ENCODE assay signal across 25 mouse cellular contexts in the genomic region with DNA sequence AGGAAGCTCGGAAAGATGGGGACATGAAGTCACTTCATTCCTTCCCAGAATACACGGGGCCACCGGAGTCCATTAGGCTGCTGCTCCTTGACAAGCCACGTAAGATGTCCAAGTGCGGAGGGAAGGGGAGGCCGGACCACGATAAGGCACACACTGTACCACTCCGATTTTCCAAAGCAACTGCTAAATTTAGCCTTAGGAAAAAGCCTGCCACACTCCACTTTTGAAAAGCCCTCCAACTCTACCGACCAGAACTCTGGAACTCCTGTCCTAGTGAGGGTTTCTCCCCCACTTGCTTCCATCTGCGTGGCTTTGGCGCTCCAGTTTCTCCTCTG. TPM values are rescaled to one million over a fixed set of nuclear protein-coding genes. Genes with fewer than 3 reads are reported as not detected.
DNase-seq lines count a peak whose midpoint lies in the region; ATAC-seq and TF ChIP-seq lines count a peak whose summit lies in the region.
"Had no signal": no experiment of that assay in that cellular context is flagged by ENCODE, and none has a peak within 500 bp of the region (broad histone marks: within the 10 kb centered on the region; RNA-seq: fewer than 3 reads in every experiment).

No protein-coding gene starts in this region.

- no peak for ATAC-seq in heart, embryonic 13.5 days (ENCODE audit: extremely low read depth, insufficient number of reproducible peaks, low FRiP score, low TSS enrichment)
- ATAC-seq in midbrain, embryonic 15.5 days (replicated peaks), result no peak
- no peak for ATAC-seq in midbrain, postnatal 0 days (ENCODE audit: low FRiP score)
- ATAC-seq in stomach, embryonic 16.5 days (ENCODE audit: insufficient read depth, low FRiP score), result no peak
- ATAC-seq: hindbrain, postnatal 0 days; intestine, postnatal 0 days; liver, embryonic 12.5 days; midbrain, embryonic 16.5 days had no signal

- H3K36me3 ChIP-seq in heart, embryonic 13.5 days, result peaks cover 4% of the 10 kb centered on the region; the same call in 1 of the 2 replicates
- peaks cover 6% of the 10 kb centered on the region; the same call in 1 of the 2 replicates for H3K36me3 ChIP-seq in midbrain, embryonic 15.5 days (replicated peaks)
- no peaks in the 10 kb centered on the region for H3K36me3 ChIP-seq in midbrain, postnatal 0 days (ENCODE audit: insufficient read depth, low read length)
- no peaks in the 10 kb centered on the region for H3K36me3 ChIP-seq in stomach, embryonic 16.5 days (ENCODE audit: control insufficient read depth, insufficient read depth, low read length)
- H3K36me3 ChIP-seq: kidney, embryonic 15.5 days; limb, embryonic 12.5 days; liver, embryonic 12.5 days; lung, embryonic 15.5 days had no signal

- peak overlapping the region; percentile 82 for H3K9ac ChIP-seq in heart, embryonic 13.5 days
- H3K9ac ChIP-seq in midbrain, embryonic 15.5 days, result no peak overlapping the region
- H3K9ac ChIP-seq in midbrain, postnatal 0 days (replicated peaks; ENCODE audit: low read length, poor library complexity, severe bottlenecking), result no peak overlapping the region
- no peak overlapping the region for H3K9ac ChIP-seq in stomach, embryonic 16.5 days (ENCODE audit: low read length)
- H3K9ac ChIP-seq: embryonic facial prominence, embryonic 12.5 days; kidney, embryonic 15.5 days; limb, embryonic 12.5 days; liver, embryonic 12.5 days; lung, embryonic 15.5 days had no signal

- H3K27ac ChIP-seq in heart, embryonic 13.5 days (replicated peaks), result peak overlapping the region; percentile 99
- H3K27ac ChIP-seq in midbrain, embryonic 15.5 days, result 0 out of 2 replicates have a peak overlapping the region, but pooled peaks have one; percentile 40
- H3K27ac ChIP-seq in midbrain, postnatal 0 days (ENCODE audit: low read depth, low read length), result no peak overlapping the region
- H3K27ac ChIP-seq in stomach, embryonic 16.5 days (ENCODE audit: low read length), result 0 out of 2 replicates have a peak overlapping the region, but pooled peaks have one; percentile 15
- H3K27ac ChIP-seq: embryonic facial prominence, embryonic 12.5 days; hindbrain, embryonic 10.5 days; hindbrain, postnatal 0 days; kidney, embryonic 15.5 days; limb, embryonic 12.5 days; liver, embryonic 12.5 days; lung, embryonic 15.5 days had no signal

- H3K4me2 ChIP-seq in heart, embryonic 13.5 days, result peak overlapping the region; percentile 70
- H3K4me2 ChIP-seq in midbrain, embryonic 15.5 days, result no peak overlapping the region
- H3K4me2 ChIP-seq in midbrain, postnatal 0 days (ENCODE audit: low read depth, low read length, poor library complexity, severe bottlenecking), result no peak overlapping the region
- H3K4me2 ChIP-seq in stomach, embryonic 16.5 days (ENCODE audit: low read depth, low read length), result no peak overlapping the region
- H3K4me2 ChIP-seq: embryonic facial prominence, embryonic 12.5 days; kidney, embryonic 15.5 days; limb, embryonic 12.5 days; liver, embryonic 12.5 days had no signal

- 30% methylated on average over 11 of the region's 11 CpGs for WGBS in heart, embryonic 13.5 days
- 88% methylated on average over 11 of the region's 11 CpGs for WGBS in midbrain, embryonic 15.5 days
- 84% methylated on average over 11 of the region's 11 CpGs for WGBS in midbrain, postnatal 0 days
- WGBS in stomach, embryonic 16.5 days, result 76% methylated on average over 11 of the region's 11 CpGs

- peaks cover 81% of the 10 kb centered on the region for H3K4me1 ChIP-seq in heart, embryonic 13.5 days
- H3K4me1 ChIP-seq in midbrain, embryonic 15.5 days, result peaks cover 52% of the 10 kb centered on the region
- no peaks in the 10 kb centered on the region for H3K4me1 ChIP-seq in midbrain, postnatal 0 days (ENCODE audit: insufficient read depth, low read length)
- no peaks in the 10 kb centered on the region; the same call in 1 of the 2 replicates for H3K4me1 ChIP-seq in stomach, embryonic 16.5 days (ENCODE audit: control insufficient read depth, insufficient read depth, low read length)
- H3K4me1 ChIP-seq: embryonic facial prominence, embryonic 12.5 days; limb, embryonic 12.5 days; liver, embryonic 12.5 days had no signal

- H3K9me3 ChIP-seq in heart, embryonic 13.5 days, result peaks cover 9% of the 10 kb centered on the region
- H3K9me3 ChIP-seq in midbrain, embryonic 15.5 days, result no peaks in the 10 kb centered on the region
- no peaks in the 10 kb centered on the region for H3K9me3 ChIP-seq in midbrain, postnatal 0 days (ENCODE audit: low read length)
- H3K9me3 ChIP-seq in stomach, embryonic 16.5 days (replicated peaks; ENCODE audit: control insufficient read depth, low read length), result peaks cover 5% of the 10 kb centered on the region
- H3K9me3 ChIP-seq: embryonic facial prominence, embryonic 12.5 days; lung, embryonic 15.5 days had no signal

- no peak for TF ChIP-seq CTCF in midbrain, postnatal 0 days (IDR thresholded peaks at IDR 0.05)

- peak overlapping the region; percentile 38 for H3K4me3 ChIP-seq in heart, embryonic 13.5 days
- H3K4me3 ChIP-seq in midbrain, embryonic 15.5 days, result no peak overlapping the region
- no peak overlapping the region for H3K4me3 ChIP-seq in midbrain, postnatal 0 days (ENCODE audit: low read depth, low read length)
- no peak overlapping the region for H3K4me3 ChIP-seq in stomach, embryonic 16.5 days (replicated peaks; ENCODE audit: low read length)
- H3K4me3 ChIP-seq: embryonic facial prominence, embryonic 12.5 days; erythroblast, embryonic 14.5 days; hindbrain, embryonic 10.5 days; kidney, embryonic 15.5 days; limb, embryonic 12.5 days; liver, embryonic 12.5 days; lung, embryonic 15.5 days had no signal

- DNase-seq in gastrocnemius, adult 18-20 months (ENCODE audit: low spot score), result peak; percentile 56
- no peak for DNase-seq in gastrocnemius, postnatal 10 days
- DNase-seq in heart, adult 11 months, result no peak
- no peak for DNase-seq in midbrain, postnatal 0 days (ENCODE audit: low spot score)
- DNase-seq: adrenal gland, postnatal 25 days; gastrocnemius, postnatal 14 days; kidney, postnatal 4 days; right cerebral cortex, adult 18-20 months had no signal

- H3K27me3 ChIP-seq in heart, embryonic 13.5 days (replicated peaks), result no peaks in the 10 kb centered on the region
- no peaks in the 10 kb centered on the region for H3K27me3 ChIP-seq in midbrain, embryonic 15.5 days (replicated peaks)
- no peaks in the 10 kb centered on the region for H3K27me3 ChIP-seq in midbrain, postnatal 0 days (ENCODE audit: insufficient read depth, low read length)
- no peaks in the 10 kb centered on the region for H3K27me3 ChIP-seq in stomach, embryonic 16.5 days (ENCODE audit: control insufficient read depth, insufficient read depth, low read length)
- H3K27me3 ChIP-seq: embryonic facial prominence, embryonic 12.5 days; kidney, embryonic 15.5 days; limb, embryonic 12.5 days; lung, embryonic 15.5 days had no signal

RNA-seq across cellular contexts. Expression of gene Gm13090, which starts 7.7 kb away (rescaled TPM):
- not detected for total RNA-seq in gastrocnemius, adult 18-20 months (2021)
- total RNA-seq in gastrocnemius, postnatal 10 days (2021), result not detected
- polyA plus RNA-seq in heart, embryonic 13.5 days (2015; fragmentation: Nextera tagmentation; extraction: Ambion mirVana), result not detected in 2 replicates
- 0.24 and 0.48 TPM in 2 replicates for polyA plus RNA-seq in midbrain, embryonic 15.5 days (2015; fragmentation: Nextera tagmentation; extraction: Ambion mirVana)
- total RNA-seq in midbrain, postnatal 0 days (2014; rRNA removed), result not detected in 2 replicates
- not detected in 2 replicates for polyA plus RNA-seq in midbrain, postnatal 0 days (2015; fragmentation: Nextera tagmentation; extraction: Ambion mirVana)
- not detected in 2 replicates for polyA plus RNA-seq in stomach, embryonic 16.5 days (2015; fragmentation: Nextera tagmentation; extraction: Ambion mirVana)
- total RNA-seq: adrenal gland, postnatal 25 days; CH12.LX; gastrocnemius, postnatal 14 days; hindbrain, postnatal 0 days; layer of hippocampus, postnatal 14 days; left cerebral cortex, postnatal 10 days; MEL had no signal
- polyA plus RNA-seq: embryonic facial prominence, embryonic 12.5 days; erythroblast, embryonic 14.5 days; hindbrain, embryonic 10.5 days; hindbrain, postnatal 0 days; intestine, postnatal 0 days; kidney, embryonic 15.5 days; limb, embryonic 12.5 days; liver, embryonic 12.5 days; lung, embryonic 15.5 days; midbrain, embryonic 16.5 days had no signal

RNA-seq across cellular contexts. Expression of gene Vamp3, which starts 39.3 kb away (rescaled TPM):
- 10 to 100 TPM; 48.0 to 49.0 TPM for total RNA-seq in gastrocnemius, adult 18-20 months (2021)
- 10 to 100 TPM; 62.2 to 65.4 TPM for total RNA-seq in gastrocnemius, postnatal 10 days (2021)
- 97.0 and 105 TPM in 2 replicates for polyA plus RNA-seq in heart, embryonic 13.5 days (2015; fragmentation: Nextera tagmentation; extraction: Ambion mirVana)
- polyA plus RNA-seq in midbrain, embryonic 15.5 days (2015; fragmentation: Nextera tagmentation; extraction: Ambion mirVana), result 48.5 and 52.4 TPM in 2 replicates
- 34.6 and 43.6 TPM in 2 replicates for total RNA-seq in midbrain, postnatal 0 days (2014; rRNA removed)
- polyA plus RNA-seq in midbrain, postnatal 0 days (2015; fragmentation: Nextera tagmentation; extraction: Ambion mirVana), result 42.1 and 43.5 TPM in 2 replicates
- polyA plus RNA-seq in stomach, embryonic 16.5 days (2015; fragmentation: Nextera tagmentation; extraction: Ambion mirVana), result 131 and 144 TPM in 2 replicates

RNA-seq across cellular contexts. Expression of gene Per3, which starts 52.6 kb away (rescaled TPM):
- total RNA-seq in gastrocnemius, adult 18-20 months (2021), result 1 to 10 TPM; 5.3 to 6.9 TPM
- 10 to 100 TPM; 15.5 to 17.0 TPM for total RNA-seq in gastrocnemius, postnatal 10 days (2021)
- 7.6 and 8.3 TPM in 2 replicates for polyA plus RNA-seq in heart, embryonic 13.5 days (2015; fragmentation: Nextera tagmentation; extraction: Ambion mirVana)
- polyA plus RNA-seq in midbrain, embryonic 15.5 days (2015; fragmentation: Nextera tagmentation; extraction: Ambion mirVana), result 3.7 and 3.8 TPM in 2 replicates
- total RNA-seq in midbrain, postnatal 0 days (2014; rRNA removed), result 4.3 and 6.5 TPM in 2 replicates
- polyA plus RNA-seq in midbrain, postnatal 0 days (2015; fragmentation: Nextera tagmentation; extraction: Ambion mirVana), result 4.0 and 4.5 TPM in 2 replicates
- polyA plus RNA-seq in stomach, embryonic 16.5 days (2015; fragmentation: Nextera tagmentation; extraction: Ambion mirVana), result 5.6 and 5.9 TPM in 2 replicates
